Mouse (Mus musculus): Measurements from ENCODE around the gene Car2. TPM values are rescaled to one million over a fixed set of nuclear protein-coding genes. Genes with fewer than 3 reads are reported as not detected.

The Car2 gene
- 5.3 TPM for polyA plus RNA-seq (2017; shearing (Covaris generic))

GRCm38 (mm10) chr3:14886102-14887098, at the start of gene Car2:
Gene Car2 (plus strand): TSS chr3:14886273.

GRCm38 (mm10) chr3:14863022-14863711, 22.9 kb upstream of the Car2 start, which contains the start of gene Car3:
Gene Car3 (plus strand): TSS chr3:14863512.

Other genes with a start within 250 kb of the Car2 start
- not detected for gene Car13, start 244.5 kb upstream of the Car2 start, polyA plus RNA-seq (2017; shearing (Covaris generic))
- not detected for gene Car1, start 77.9 kb upstream of the Car2 start, polyA plus RNA-seq (2017; shearing (Covaris generic))
- gene Car3, start 22.8 kb upstream of the Car2 start, polyA plus RNA-seq (2017; shearing (Covaris generic)): not detected

Measured in CD4-positive, CD25-positive, alpha-beta regulatory T cell (primary cell).